Mouse (Mus musculus): ENCODE data around the gene Tmem266. TPM values are rescaled to one million over a fixed set of nuclear protein-coding genes. Genes with fewer than 3 reads are reported as not detected.

Gene Tmem266
- polyA plus RNA-seq, 1 experiment, result 47.5 TPM

- 6% methylated on average over 7 of the region's 7 CpGs for WGBS
- DNase-seq, result peak; percentile 82 to 87
- TF ChIP-seq POLR2A (IDR thresholded peaks at IDR 0.05; ENCODE audit: borderline replicate concordance, insufficient read depth, low read length) (peak; percentile 30; the same call in 1 of the 2 replicates), CTCF (IDR thresholded peaks at IDR 0.05; ENCODE audit: borderline replicate concordance, insufficient read depth, low read depth, low read length) (peak; percentile 35; the same call in 1 of the 2 replicates)
- peak overlapping the region; percentile 41 for H3K4me3 ChIP-seq (replicated peaks; ENCODE audit: insufficient read depth, low read depth, low read length)
- peaks cover 21% of the 10 kb centered on the region for H3K4me1 ChIP-seq (ENCODE audit: control insufficient read depth, insufficient read depth, low read length)
- H3K27ac ChIP-seq (ENCODE audit: insufficient read depth, low read length), result peak overlapping the region; percentile 85
- no peaks in the 10 kb centered on the region for H3K27me3 ChIP-seq (ENCODE audit: control insufficient read depth, insufficient read depth, low read length)
Observed at GRCm38 (mm10) chr9:55332949-55333348, 6.2 kb downstream of the Tmem266 start.

GRCm38 (mm10) chr9:55344165-55344564, 17.5 kb downstream of the Tmem266 start:
- H3K27ac ChIP-seq (ENCODE audit: insufficient read depth, low read length), result peak overlapping the region; percentile 75
- H3K27me3 ChIP-seq (ENCODE audit: control insufficient read depth, insufficient read depth, low read length), result no peaks in the 10 kb centered on the region
- WGBS, result 70% methylated on average over 7 of the region's 7 CpGs
- H3K4me3 ChIP-seq (replicated peaks; ENCODE audit: insufficient read depth, low read depth, low read length), result no peak overlapping the region
- TF ChIP-seq CTCF (IDR thresholded peaks at IDR 0.05; ENCODE audit: borderline replicate concordance, insufficient read depth, low read depth, low read length), result no peak
- no peak for TF ChIP-seq POLR2A (IDR thresholded peaks at IDR 0.05; ENCODE audit: borderline replicate concordance, insufficient read depth, low read length)
- DNase-seq, result peak in 1 of 2 experiments; percentile 41
- peaks cover 49% of the 10 kb centered on the region for H3K4me1 ChIP-seq (ENCODE audit: control insufficient read depth, insufficient read depth, low read length)

GRCm38 (mm10) chr9:55345332-55345731, 18.6 kb downstream of the Tmem266 start:
- DNase-seq, result peak; percentile 91 to 97
- Histone ChIP-seq H3K4me3 (replicated peaks; ENCODE audit: insufficient read depth, low read depth, low read length) (no peak overlapping the region), H3K27me3 (ENCODE audit: control insufficient read depth, insufficient read depth, low read length) (no peaks in the 10 kb centered on the region), H3K4me1 (ENCODE audit: control insufficient read depth, insufficient read depth, low read length) (peaks cover 51% of the 10 kb centered on the region), H3K27ac (ENCODE audit: insufficient read depth, low read length) (peak overlapping the region; percentile 75)
- TF ChIP-seq CTCF (IDR thresholded peaks at IDR 0.05; ENCODE audit: borderline replicate concordance, insufficient read depth, low read depth, low read length) (no peak; the same call in 1 of the 2 replicates), POLR2A (IDR thresholded peaks at IDR 0.05; ENCODE audit: borderline replicate concordance, insufficient read depth, low read length) (peak; percentile 55; the same call in 1 of the 2 replicates)
- WGBS, result 17% methylated on average over 7 of the region's 7 CpGs

GRCm38 (mm10) chr9:55348664-55349063, 22.0 kb downstream of the Tmem266 start:
- no peak for TF ChIP-seq CTCF (IDR thresholded peaks at IDR 0.05; ENCODE audit: borderline replicate concordance, insufficient read depth, low read depth, low read length)
- no peak for TF ChIP-seq POLR2A (IDR thresholded peaks at IDR 0.05; ENCODE audit: borderline replicate concordance, insufficient read depth, low read length)
- Histone ChIP-seq H3K27ac (ENCODE audit: insufficient read depth, low read length) (no peak overlapping the region), H3K4me3 (replicated peaks; ENCODE audit: insufficient read depth, low read depth, low read length) (no peak overlapping the region), H3K4me1 (ENCODE audit: control insufficient read depth, insufficient read depth, low read length) (peaks cover 62% of the 10 kb centered on the region), H3K27me3 (ENCODE audit: control insufficient read depth, insufficient read depth, low read length) (no peaks in the 10 kb centered on the region)
- no peak for DNase-seq
- 87% methylated on average over 3 of the region's 3 CpGs for WGBS

GRCm38 (mm10) chr9:55354686-55355085, 28.0 kb downstream of the Tmem266 start:
- Histone ChIP-seq H3K4me1 (ENCODE audit: control insufficient read depth, insufficient read depth, low read length) (peaks cover 58% of the 10 kb centered on the region), H3K4me3 (replicated peaks; ENCODE audit: insufficient read depth, low read depth, low read length) (no peak overlapping the region), H3K27me3 (ENCODE audit: control insufficient read depth, insufficient read depth, low read length) (no peaks in the 10 kb centered on the region), H3K27ac (ENCODE audit: insufficient read depth, low read length) (no peak overlapping the region)
- DNase-seq, result no peak
- TF ChIP-seq CTCF (IDR thresholded peaks at IDR 0.05; ENCODE audit: borderline replicate concordance, insufficient read depth, low read depth, low read length) (no peak), POLR2A (IDR thresholded peaks at IDR 0.05; ENCODE audit: borderline replicate concordance, insufficient read depth, low read length) (no peak)
- 57% methylated on average over 3 of the region's 3 CpGs for WGBS

GRCm38 (mm10) chr9:55355270-55355834, 28.6 kb downstream of the Tmem266 start:
- Histone ChIP-seq H3K27ac (ENCODE audit: insufficient read depth, low read length) (no peak overlapping the region), H3K4me1 (ENCODE audit: control insufficient read depth, insufficient read depth, low read length) (peaks cover 61% of the 10 kb centered on the region), H3K4me3 (replicated peaks; ENCODE audit: insufficient read depth, low read depth, low read length) (no peak overlapping the region), H3K27me3 (ENCODE audit: control insufficient read depth, insufficient read depth, low read length) (no peaks in the 10 kb centered on the region)
- DNase-seq, result no peak
- 51% methylated on average over 8 of the region's 8 CpGs for WGBS
- TF ChIP-seq POLR2A (IDR thresholded peaks at IDR 0.05; ENCODE audit: borderline replicate concordance, insufficient read depth, low read length) (no peak), CTCF (IDR thresholded peaks at IDR 0.05; ENCODE audit: borderline replicate concordance, insufficient read depth, low read depth, low read length) (no peak)

GRCm38 (mm10) chr9:55357164-55357563, 30.5 kb downstream of the Tmem266 start:
- TF ChIP-seq POLR2A (IDR thresholded peaks at IDR 0.05; ENCODE audit: borderline replicate concordance, insufficient read depth, low read length) (no peak), CTCF (IDR thresholded peaks at IDR 0.05; ENCODE audit: borderline replicate concordance, insufficient read depth, low read depth, low read length) (no peak)
- Histone ChIP-seq H3K27me3 (ENCODE audit: control insufficient read depth, insufficient read depth, low read length) (no peaks in the 10 kb centered on the region), H3K27ac (ENCODE audit: insufficient read depth, low read length) (peak overlapping the region; percentile 88), H3K4me1 (ENCODE audit: control insufficient read depth, insufficient read depth, low read length) (peaks cover 62% of the 10 kb centered on the region), H3K4me3 (replicated peaks; ENCODE audit: insufficient read depth, low read depth, low read length) (no peak overlapping the region)
- peak; percentile 70 to 71 for DNase-seq
- 16% methylated on average over 1 of the region's 1 CpGs for WGBS

- H3K4me1 ChIP-seq (ENCODE audit: control insufficient read depth, insufficient read depth, low read length), result peaks cover 58% of the 10 kb centered on the region
- DNase-seq, result peak in 1 of 2 experiments; percentile 55
- H3K27ac ChIP-seq (ENCODE audit: insufficient read depth, low read length), result peak overlapping the region; percentile 74
- no peak overlapping the region for H3K4me3 ChIP-seq (replicated peaks; ENCODE audit: insufficient read depth, low read depth, low read length)
- 28% methylated on average over 3 of the region's 3 CpGs for WGBS
- H3K27me3 ChIP-seq (ENCODE audit: control insufficient read depth, insufficient read depth, low read length), result no peaks in the 10 kb centered on the region
- no peak for TF ChIP-seq CTCF (IDR thresholded peaks at IDR 0.05; ENCODE audit: borderline replicate concordance, insufficient read depth, low read depth, low read length)
- no peak for TF ChIP-seq POLR2A (IDR thresholded peaks at IDR 0.05; ENCODE audit: borderline replicate concordance, insufficient read depth, low read length)
Observed at GRCm38 (mm10) chr9:55360372-55360771, 33.7 kb downstream of the Tmem266 start.

Measured in cerebellum, adult 2 months (tissue).